Mouse (Mus musculus) gastrocnemius, postnatal 4 days (tissue): ENCODE measurements at regions not wholly inside any gene's neighbourhood (a gene's known extent, or its start where the extent isn't known, plus 50 kb on each side); places are given as distances from the start of the nearest gene placed in this dataset.

Source experiments
- DNase-seq, 2 experiments: peaks; one replicate each; pipeline ENCODE4 v3.0.0; 2021 to 2022; ENCODE audit warnings: low spot score in 2 of 2, mixed read lengths in 2 of 2

DNA sequence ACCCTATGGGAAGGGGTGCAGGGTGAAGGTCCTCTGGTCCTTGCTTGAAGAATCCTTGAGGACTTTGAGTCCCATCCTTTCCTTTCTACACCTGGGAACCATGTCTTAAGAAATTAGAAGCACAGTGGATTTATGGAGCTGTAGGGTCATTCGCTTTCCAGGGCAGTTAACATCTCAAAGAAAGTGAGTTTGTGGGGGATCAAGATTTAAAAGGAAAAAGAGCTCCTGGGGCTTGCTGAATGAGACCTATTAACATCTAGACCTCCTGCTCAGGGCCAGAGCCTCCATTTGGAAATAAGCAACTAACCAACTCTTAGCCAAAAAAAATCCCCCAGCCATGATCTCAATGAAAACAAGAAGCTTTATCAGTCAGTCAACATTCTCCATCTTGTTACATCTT is 148.0 kb upstream of the Ofcc1 start:
- DNase-seq = no peak

GRCm38 (mm10) chr13:40480830-40481229 is 119.6 kb upstream of the Ofcc1 start:
- DNase-seq = no peak

DNA sequence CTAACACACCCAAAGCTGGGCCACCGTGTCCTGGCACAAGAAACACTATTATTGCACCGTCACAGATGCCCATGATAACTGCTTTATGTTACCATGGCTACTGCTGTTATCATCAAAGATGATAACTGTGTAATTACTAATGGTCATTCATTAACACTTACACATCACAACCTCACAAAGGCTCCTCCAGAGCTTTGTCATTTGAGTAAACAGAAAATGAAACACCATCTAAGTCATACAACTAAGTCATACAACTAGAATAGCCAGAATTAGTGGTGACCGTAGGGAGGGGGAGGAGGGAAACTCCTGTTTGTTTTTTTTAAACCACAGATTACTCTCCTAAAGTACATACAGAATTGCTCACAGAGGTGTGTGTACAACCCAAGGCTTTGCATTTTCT is 111.4 kb upstream of the Ofcc1 start:
- no peak for DNase-seq

DNA sequence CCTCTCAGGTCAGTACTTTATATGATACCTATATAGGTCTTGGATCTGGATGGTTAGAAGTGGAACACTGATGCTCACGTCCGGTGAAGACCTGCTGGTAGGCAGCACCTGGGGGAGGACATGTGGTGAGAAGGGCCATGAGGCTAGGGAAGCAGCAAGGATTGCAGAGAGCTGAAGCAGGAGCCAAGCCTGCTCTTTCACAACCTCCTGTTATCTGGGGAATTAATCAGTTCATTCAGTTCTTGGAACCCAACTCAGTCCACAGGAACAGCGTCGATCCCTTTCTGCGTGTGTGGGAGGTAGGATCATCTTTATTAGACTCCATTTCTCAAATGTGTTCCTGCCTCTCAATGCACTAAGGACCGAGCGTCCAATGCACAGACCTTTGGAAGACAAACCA is 107.9 kb upstream of the Ofcc1 start:
- DNase-seq = no peak

DNA sequence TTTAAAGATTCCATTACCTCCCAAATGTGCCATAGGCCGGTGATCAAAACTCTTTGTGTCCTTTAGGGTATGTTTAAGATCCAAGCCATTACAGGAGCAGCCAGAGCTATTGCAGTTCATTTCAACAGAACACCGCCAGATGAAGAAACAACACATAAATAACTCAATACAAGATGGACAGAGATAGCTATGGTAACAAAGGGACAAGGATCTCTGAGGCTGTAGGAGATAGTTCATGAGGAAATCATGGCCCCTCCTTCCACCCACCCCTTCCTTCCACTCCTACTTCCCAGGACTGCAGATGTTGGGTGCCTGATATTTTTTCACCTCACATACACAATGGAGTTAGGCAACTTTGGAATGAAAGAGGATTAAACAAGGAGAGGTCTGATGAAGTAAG is 92.1 kb upstream of the Ofcc1 start:
- DNase-seq = no peak

- DNase-seq = no peak
Measured at GRCm38 (mm10) chr13:40429831-40430230, 68.6 kb upstream of the Ofcc1 start.

DNA sequence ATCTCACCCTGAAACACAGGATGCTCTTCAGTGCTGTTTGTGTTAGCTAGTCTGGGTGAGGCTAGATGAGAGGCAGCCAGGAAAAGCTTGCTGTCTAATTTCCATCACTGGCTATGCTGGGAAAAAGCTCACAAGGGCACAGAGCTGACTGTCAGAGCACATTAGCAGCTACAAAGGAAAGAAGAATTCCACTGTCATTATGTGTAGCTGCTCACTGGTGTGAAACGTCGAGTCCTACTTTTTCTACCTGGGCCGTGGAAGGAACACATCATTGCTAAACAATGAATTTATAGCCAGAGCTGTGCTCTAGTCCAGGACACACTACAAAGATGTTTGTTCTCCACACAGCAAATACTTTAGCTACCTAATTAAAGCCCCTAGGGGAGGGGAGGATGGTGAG is 61.8 kb upstream of the Ofcc1 start:
- DNase-seq = no peak

- DNase-seq = no peak
Measured at GRCm38 (mm10) chr13:40417856-40418255, 56.6 kb upstream of the Ofcc1 start.

DNA sequence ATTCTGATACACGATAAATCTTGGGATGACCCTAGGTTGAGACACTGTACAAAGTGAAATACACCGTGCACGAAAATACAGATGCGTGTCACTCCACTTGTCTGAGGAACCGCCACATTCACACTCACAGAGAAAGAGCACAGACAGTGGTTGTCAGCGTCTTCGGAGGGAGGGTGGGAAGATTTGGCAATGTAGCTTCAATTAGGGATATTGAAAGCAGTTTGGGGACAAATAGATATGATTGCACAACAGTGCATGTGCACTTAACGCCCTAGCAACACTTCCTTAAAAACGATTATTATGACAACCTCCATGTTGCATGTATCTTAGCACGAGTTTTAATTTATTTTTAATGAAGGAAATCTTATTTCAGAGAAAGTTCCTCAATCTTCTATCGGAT is 51.8 kb upstream of the Ofcc1 start:
- no peak for DNase-seq
